Mouse (Mus musculus) NIH3T3 (cell line): Measurements from ENCODE around the gene Idh3a.

ENCODE experiments used
- DNase-seq: peaks from one replicate; pipeline ENCODE4 v3.0.0-alpha.2; 2012; ENCODE audit warnings: low read depth

Gene Idh3a

DNA sequence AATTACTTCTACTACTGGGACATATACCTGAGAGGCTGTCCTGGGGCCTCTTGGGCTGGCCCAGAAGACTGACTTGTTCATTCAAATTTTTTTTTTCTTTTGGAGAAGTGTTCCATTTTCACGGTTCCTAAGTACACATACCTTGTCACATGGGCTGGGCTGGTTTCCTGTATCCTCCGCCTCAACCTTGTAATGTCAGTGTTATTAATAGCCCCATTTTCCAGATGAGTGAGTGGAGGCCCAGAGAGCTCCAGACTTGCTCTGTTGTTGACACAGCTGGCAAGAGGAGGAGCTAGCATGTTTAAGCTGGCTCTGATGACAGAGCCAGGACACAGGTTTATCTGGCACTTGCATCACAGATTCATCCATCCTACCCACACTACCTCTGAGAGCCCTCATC, 61.3 kb downstream of the Idh3a start:
- no peak for DNase-seq

DNA sequence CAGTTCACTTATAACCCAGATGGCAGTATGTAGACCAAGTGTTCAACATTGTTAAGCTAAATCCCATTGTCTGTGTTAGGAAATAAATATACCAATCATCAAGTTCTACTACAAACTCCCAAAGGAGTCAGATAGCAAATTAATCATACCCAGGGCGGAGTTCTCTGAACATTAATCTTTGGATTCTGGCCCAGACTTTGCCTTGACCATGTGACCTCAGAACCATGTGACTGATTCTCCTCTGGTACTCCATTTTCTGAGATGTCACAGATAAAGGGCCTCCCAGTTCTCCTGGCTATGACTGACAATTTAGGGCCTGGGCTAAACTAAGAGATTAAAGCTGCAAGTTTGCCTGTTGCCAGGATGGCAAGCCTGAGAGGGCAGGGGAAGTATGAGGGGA, 63.2 kb downstream of the Idh3a start:
- DNase-seq, result peak; percentile 91

DNA sequence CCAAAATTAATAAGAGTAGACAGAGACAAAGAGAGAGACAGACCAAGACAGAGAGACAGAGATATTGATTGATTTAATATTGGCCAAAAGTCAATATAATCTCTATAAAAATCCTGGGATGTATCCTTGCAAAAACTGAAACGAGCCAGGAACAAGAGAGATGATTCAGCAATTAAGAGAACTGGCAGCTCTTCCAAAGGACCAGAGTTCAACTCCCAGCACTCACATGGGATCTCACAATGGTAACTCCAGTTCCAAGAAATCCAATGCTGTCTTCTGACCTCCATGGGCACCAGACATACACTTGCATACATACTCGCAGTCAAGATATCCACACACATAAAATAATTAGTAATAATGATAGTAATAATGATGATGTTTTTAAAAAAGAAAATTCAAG, 66.6 kb downstream of the Idh3a start:
- DNase-seq, result no peak
